Mouse (Mus musculus): ENCODE data around the gene Ipcef1. TPM values are rescaled to one million over a fixed set of nuclear protein-coding genes. Genes with fewer than 3 reads are reported as not detected.
"Not testable (repeated sequence)": the region's sequence is repeated elsewhere in the genome, so short reads cannot be mapped to it uniquely, and the experiment has no call there.

Gene Ipcef1
- polyA plus RNA-seq, 1 experiment from 2014 or later = 0.51 TPM

- Histone ChIP-seq H3K9ac (no peak overlapping the region), H3K9me3 (no peaks in the 10 kb centered on the region), H3K4me2 (no peak overlapping the region), H3K27ac (no peak overlapping the region), H3K27me3 (replicated peaks) (no peaks in the 10 kb centered on the region), H3K4me1 (no peaks in the 10 kb centered on the region), H3K4me3 (replicated peaks) (no peak overlapping the region), H3K36me3 (no peaks in the 10 kb centered on the region)
- 70% methylated on average over 2 of the region's 2 CpGs for WGBS
- ATAC-seq (ENCODE audit: insufficient read depth, low FRiP score, low read depth) = no peak
Measured at GRCm38 (mm10) chr10:6909763-6910162, 142.5 kb downstream of the Ipcef1 start.

- no peaks in the 10 kb centered on the region for H3K36me3 ChIP-seq
- WGBS = 85% methylated on average over 3 of the region's 3 CpGs
- H3K4me2 ChIP-seq = no peak overlapping the region
- H3K27me3 ChIP-seq (replicated peaks) = no peaks in the 10 kb centered on the region
- no peak for ATAC-seq (ENCODE audit: insufficient read depth, low FRiP score, low read depth)
- H3K4me3 ChIP-seq (replicated peaks) = no peak overlapping the region
- H3K27ac ChIP-seq = no peak overlapping the region
- H3K9me3 ChIP-seq = no peaks in the 10 kb centered on the region
- no peak overlapping the region for H3K9ac ChIP-seq
- H3K4me1 ChIP-seq = no peaks in the 10 kb centered on the region
Measured at GRCm38 (mm10) chr10:6901819-6902393, 150.4 kb downstream of the Ipcef1 start.

- no peak for ATAC-seq (ENCODE audit: insufficient read depth, low FRiP score, low read depth)
- Histone ChIP-seq H3K9me3 (no peaks in the 10 kb centered on the region), H3K27ac (no peak overlapping the region), H3K4me3 (replicated peaks) (no peak overlapping the region), H3K4me1 (no peaks in the 10 kb centered on the region), H3K4me2 (no peak overlapping the region), H3K36me3 (no peaks in the 10 kb centered on the region), H3K9ac (no peak overlapping the region), H3K27me3 (replicated peaks) (no peaks in the 10 kb centered on the region)
- 81% methylated on average over 4 of the region's 4 CpGs for WGBS
Measured at GRCm38 (mm10) chr10:6900126-6900525, 152.2 kb downstream of the Ipcef1 start.

- Histone ChIP-seq H3K4me3 (replicated peaks) (no peak overlapping the region), H3K9ac (no peak overlapping the region), H3K36me3 (no peaks in the 10 kb centered on the region), H3K4me1 (no peaks in the 10 kb centered on the region), H3K27ac (no peak overlapping the region), H3K4me2 (no peak overlapping the region), H3K27me3 (replicated peaks) (no peaks in the 10 kb centered on the region), H3K9me3 (no peaks in the 10 kb centered on the region)
- WGBS = 64% methylated on average over 3 of the region's 3 CpGs
- no peak for ATAC-seq (ENCODE audit: insufficient read depth, low FRiP score, low read depth)
Measured at GRCm38 (mm10) chr10:6896659-6897303, 155.5 kb downstream of the Ipcef1 start.

GRCm38 (mm10) chr10:6895796-6896195, 156.5 kb downstream of the Ipcef1 start:
- no peak for ATAC-seq (ENCODE audit: insufficient read depth, low FRiP score, low read depth)
- 65% methylated on average over 3 of the region's 3 CpGs for WGBS
- H3K4me1 ChIP-seq = no peaks in the 10 kb centered on the region
- H3K27ac ChIP-seq = no peak overlapping the region
- H3K36me3 ChIP-seq = no peaks in the 10 kb centered on the region
- no peak overlapping the region for H3K4me3 ChIP-seq (replicated peaks)
- no peak overlapping the region for H3K4me2 ChIP-seq
- H3K27me3 ChIP-seq (replicated peaks) = no peaks in the 10 kb centered on the region
- no peaks in the 10 kb centered on the region for H3K9me3 ChIP-seq
- H3K9ac ChIP-seq = no peak overlapping the region

- Histone ChIP-seq H3K36me3 (no peaks in the 10 kb centered on the region), H3K9me3 (no peaks in the 10 kb centered on the region), H3K4me2 (no peak overlapping the region), H3K27me3 (replicated peaks) (no peaks in the 10 kb centered on the region), H3K4me1 (no peaks in the 10 kb centered on the region), H3K27ac (no peak overlapping the region), H3K4me3 (replicated peaks) (no peak overlapping the region), H3K9ac (no peak overlapping the region)
- ATAC-seq (ENCODE audit: insufficient read depth, low FRiP score, low read depth) = no peak
- 65% methylated on average over 5 of the region's 5 CpGs for WGBS
Measured at GRCm38 (mm10) chr10:6890348-6891009, 161.8 kb downstream of the Ipcef1 start.

GRCm38 (mm10) chr10:6889640-6890245, 162.5 kb downstream of the Ipcef1 start:
- Histone ChIP-seq H3K27ac (no peak overlapping the region), H3K27me3 (replicated peaks) (no peaks in the 10 kb centered on the region), H3K4me3 (replicated peaks) (no peak overlapping the region), H3K9ac (no peak overlapping the region), H3K36me3 (no peaks in the 10 kb centered on the region), H3K4me1 (no peaks in the 10 kb centered on the region), H3K9me3 (no peaks in the 10 kb centered on the region), H3K4me2 (no peak overlapping the region)
- 44% methylated on average over 5 of the region's 5 CpGs for WGBS
- ATAC-seq (ENCODE audit: insufficient read depth, low FRiP score, low read depth) = no peak

- Histone ChIP-seq H3K4me2 (no peak overlapping the region), H3K27me3 (replicated peaks) (no peaks in the 10 kb centered on the region), H3K4me1 (no peaks in the 10 kb centered on the region), H3K9me3 (no peaks in the 10 kb centered on the region), H3K27ac (no peak overlapping the region), H3K4me3 (replicated peaks) (no peak overlapping the region), H3K9ac (no peak overlapping the region), H3K36me3 (no peaks in the 10 kb centered on the region)
- 0% methylated on average over 1 of the region's 1 CpGs for WGBS
- no peak for ATAC-seq (ENCODE audit: insufficient read depth, low FRiP score, low read depth)
Measured at GRCm38 (mm10) chr10:6885460-6885859, 166.8 kb downstream of the Ipcef1 start.

GRCm38 (mm10) chr10:6882041-6882440, 170.2 kb downstream of the Ipcef1 start:
- H3K4me2 ChIP-seq; ATAC-seq (ENCODE audit: insufficient read depth, low FRiP score, low read depth); H3K4me3 ChIP-seq (replicated peaks); H3K36me3 ChIP-seq; H3K27ac ChIP-seq; H3K4me1 ChIP-seq; H3K27me3 ChIP-seq (replicated peaks); H3K9ac ChIP-seq; H3K9me3 ChIP-seq: not testable (repeated sequence)
- 86% methylated on average over 1 of the region's 1 CpGs for WGBS

GRCm38 (mm10) chr10:6878276-6878881, 173.9 kb downstream of the Ipcef1 start:
- no peaks in the 10 kb centered on the region for H3K27me3 ChIP-seq (replicated peaks)
- 84% methylated on average over 2 of the region's 2 CpGs for WGBS
- H3K4me2 ChIP-seq = no peak overlapping the region
- no peak overlapping the region for H3K4me3 ChIP-seq (replicated peaks)
- no peaks in the 10 kb centered on the region for H3K36me3 ChIP-seq
- no peak overlapping the region for H3K27ac ChIP-seq
- no peak overlapping the region for H3K9ac ChIP-seq
- H3K9me3 ChIP-seq = no peaks in the 10 kb centered on the region
- no peak for ATAC-seq (ENCODE audit: insufficient read depth, low FRiP score, low read depth)
- no peaks in the 10 kb centered on the region for H3K4me1 ChIP-seq

- Histone ChIP-seq H3K27ac (no peak overlapping the region), H3K9me3 (no peaks in the 10 kb centered on the region), H3K4me3 (replicated peaks) (no peak overlapping the region), H3K27me3 (replicated peaks) (no peaks in the 10 kb centered on the region), H3K4me2 (no peak overlapping the region), H3K4me1 (no peaks in the 10 kb centered on the region), H3K36me3 (no peaks in the 10 kb centered on the region), H3K9ac (no peak overlapping the region)
- ATAC-seq (ENCODE audit: insufficient read depth, low FRiP score, low read depth) = no peak
- WGBS = 73% methylated on average over 1 of the region's 1 CpGs
Measured at GRCm38 (mm10) chr10:6873917-6874316, 178.4 kb downstream of the Ipcef1 start.

Data from stomach, embryonic 15.5 days (tissue).